Mouse (Mus musculus): ENCODE data around the gene Stpg4.

DNA sequence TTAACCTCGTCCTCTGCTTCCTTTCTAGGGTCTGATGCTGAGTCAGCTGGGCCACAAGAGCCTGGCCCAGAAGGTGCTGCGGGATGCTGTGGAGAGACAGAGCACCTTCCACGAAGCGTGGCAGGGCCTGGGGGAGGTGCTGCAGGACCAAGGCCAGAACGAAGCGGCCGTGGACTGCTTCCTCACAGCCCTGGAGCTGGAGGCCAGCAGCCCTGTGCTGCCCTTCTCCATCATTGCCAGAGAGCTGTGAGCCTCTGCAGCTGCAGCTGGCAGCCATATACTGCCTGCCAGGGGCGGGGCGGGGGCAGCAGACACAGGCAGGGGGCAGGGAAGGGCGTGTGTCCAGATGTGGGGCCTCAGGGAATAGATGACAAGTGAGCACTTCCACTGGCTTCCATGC lies 47.7 kb downstream of the Stpg4 start:
- TF ChIP-seq CTCF (IDR thresholded peaks at IDR 0.05; ENCODE audit: low read depth) (no peak), EP300 (IDR thresholded peaks at IDR 0.05; ENCODE audit: low read depth) (no peak)
